Mouse (Mus musculus): ENCODE measurements around the gene Rmdn2.

Gene Rmdn2

GRCm38 (mm10) chr17:79700871-79701270 lies 89.2 kb downstream of the Rmdn2 start:
- no peak for DNase-seq (ENCODE audit: low read depth in 2 of 2, low spot score in 2 of 2)

DNA sequence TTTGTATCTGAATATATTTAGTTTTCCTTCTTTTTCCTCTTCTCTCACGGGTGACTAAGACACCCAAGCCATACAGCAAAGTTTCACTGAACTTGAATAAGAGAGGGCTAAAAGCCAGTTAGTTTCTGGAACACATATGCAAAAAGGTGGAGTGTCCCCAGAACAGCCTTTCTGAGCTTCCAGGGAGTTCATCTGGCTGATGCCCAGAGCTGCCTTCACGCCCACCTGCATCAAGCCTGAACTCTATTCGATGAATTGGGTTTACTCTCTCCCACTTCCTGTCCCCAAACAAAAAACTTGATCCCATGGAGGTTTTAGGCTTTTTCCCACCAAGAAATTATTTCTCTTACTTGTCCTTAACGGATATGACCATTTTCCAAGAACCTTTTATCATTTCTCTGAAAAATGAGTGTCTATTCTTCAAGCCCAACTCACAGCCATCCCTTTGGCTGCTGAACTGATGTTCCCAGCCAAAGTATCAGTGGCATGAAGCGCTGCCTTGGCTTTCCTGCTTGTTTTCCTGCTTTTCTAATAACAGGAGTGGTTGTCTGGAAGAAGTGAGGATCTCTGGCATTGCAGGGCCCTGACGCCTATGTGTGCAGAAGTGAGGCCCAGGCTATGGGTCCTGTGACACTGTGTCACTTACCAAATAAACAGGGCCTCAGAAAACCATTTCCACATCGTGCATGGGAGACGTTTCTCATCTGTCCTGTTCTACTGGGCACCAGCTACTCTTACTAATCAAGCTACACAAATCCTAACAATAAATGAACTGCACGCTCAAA lies 94.2 kb downstream of the Rmdn2 start:
- no peak for DNase-seq (ENCODE audit: low read depth in 2 of 2, low spot score in 2 of 2)

DNA sequence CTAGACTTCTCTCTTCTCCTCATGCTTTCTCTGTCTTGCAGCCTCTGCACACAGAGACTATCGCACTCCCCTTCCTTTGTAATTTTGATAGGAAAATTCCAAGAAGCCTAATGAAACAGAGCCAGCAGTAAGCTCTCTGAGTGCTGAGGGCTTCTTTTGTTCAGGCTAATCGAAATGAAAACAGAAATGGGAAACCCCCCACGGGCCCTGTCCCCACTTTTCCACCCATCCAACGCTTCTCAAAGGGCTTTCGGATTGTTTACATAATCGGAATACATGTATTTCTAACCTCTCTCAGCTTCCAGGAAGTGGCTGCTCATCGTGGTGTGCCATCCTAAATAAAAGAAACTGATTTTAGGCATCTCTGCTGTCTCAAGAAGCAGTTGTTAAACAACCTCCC lies 96.5 kb downstream of the Rmdn2 start:
- DNase-seq (ENCODE audit: low read depth in 2 of 2, low spot score in 2 of 2), result no peak

GRCm38 (mm10) chr17:79709718-79710117 lies 98.1 kb downstream of the Rmdn2 start:
- DNase-seq (ENCODE audit: low read depth in 2 of 2, low spot score in 2 of 2), result no peak

DNA sequence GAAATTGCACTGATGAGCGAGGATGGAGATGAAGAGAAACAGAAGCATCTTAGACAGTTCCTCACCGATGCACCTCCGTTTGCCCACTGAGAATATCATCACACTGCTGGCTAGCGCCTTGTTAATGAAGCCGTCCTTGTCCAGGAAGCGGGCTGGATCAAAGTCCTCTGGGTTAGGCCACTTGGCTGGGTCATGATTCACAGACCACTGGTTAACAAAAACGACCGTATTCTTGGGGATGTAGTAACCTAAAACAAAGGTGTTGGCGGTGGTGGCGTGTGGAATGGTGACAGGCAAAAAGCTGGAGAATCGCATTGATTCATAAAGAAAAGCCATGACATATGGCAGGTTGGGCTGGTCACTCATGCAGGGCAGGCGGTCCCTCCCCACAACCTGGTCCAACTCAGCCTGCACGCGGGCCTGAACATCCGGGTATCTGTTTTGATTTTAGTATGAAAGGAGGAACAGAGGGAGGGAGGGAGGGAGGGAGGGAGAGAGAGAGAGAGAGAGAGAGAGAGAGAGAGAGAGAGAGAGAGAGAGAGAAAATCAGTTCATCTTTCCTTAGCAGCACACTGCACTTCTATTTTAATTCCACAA lies 98.7 kb downstream of the Rmdn2 start:
- no peak for DNase-seq (ENCODE audit: low read depth in 2 of 2, low spot score in 2 of 2)

DNA sequence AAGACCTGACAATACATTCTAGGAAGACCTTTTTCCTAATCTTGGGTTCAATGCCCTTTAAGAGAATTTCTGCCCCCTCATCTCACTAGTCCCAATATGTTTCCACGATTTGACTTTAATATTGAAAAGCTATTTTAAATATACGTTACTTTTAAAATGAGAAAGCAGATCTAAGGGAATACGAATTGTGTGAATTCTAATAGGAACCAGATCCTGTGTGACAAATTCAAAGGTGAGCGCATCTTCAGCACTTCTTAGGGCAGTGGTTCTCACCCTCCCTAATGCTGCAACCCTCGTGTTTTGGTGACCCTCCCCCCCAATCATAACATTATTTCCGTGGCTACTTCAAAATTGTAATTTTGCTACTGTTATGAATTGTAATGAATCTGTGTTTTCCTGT lies 100.3 kb downstream of the Rmdn2 start:
- no peak for DNase-seq (ENCODE audit: low read depth in 2 of 2, low spot score in 2 of 2)

DNA sequence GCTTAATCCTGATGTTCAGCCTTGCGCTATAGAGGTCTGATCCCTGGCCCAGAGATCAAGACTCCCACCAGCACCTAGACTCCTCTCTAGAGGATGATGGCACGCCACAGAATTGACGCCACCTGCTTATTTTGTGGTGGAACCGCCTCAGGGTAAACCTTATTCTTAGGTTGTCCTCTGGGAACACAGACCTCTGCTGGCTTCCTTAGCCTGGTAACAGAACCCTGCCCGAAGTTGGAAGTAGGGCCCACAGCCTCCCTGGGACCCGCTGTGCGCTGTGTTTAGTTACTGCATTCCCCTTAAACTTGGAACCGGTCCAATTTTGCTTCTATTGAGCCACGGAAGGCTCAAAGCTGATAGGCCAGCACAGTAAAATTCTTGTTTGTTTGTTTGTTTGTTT lies 100.9 kb downstream of the Rmdn2 start:
- no peak for DNase-seq (ENCODE audit: low read depth in 2 of 2, low spot score in 2 of 2)

GRCm38 (mm10) chr17:79713276-79713642 lies 101.6 kb downstream of the Rmdn2 start:
- no peak for DNase-seq (ENCODE audit: low read depth in 2 of 2, low spot score in 2 of 2)

DNA sequence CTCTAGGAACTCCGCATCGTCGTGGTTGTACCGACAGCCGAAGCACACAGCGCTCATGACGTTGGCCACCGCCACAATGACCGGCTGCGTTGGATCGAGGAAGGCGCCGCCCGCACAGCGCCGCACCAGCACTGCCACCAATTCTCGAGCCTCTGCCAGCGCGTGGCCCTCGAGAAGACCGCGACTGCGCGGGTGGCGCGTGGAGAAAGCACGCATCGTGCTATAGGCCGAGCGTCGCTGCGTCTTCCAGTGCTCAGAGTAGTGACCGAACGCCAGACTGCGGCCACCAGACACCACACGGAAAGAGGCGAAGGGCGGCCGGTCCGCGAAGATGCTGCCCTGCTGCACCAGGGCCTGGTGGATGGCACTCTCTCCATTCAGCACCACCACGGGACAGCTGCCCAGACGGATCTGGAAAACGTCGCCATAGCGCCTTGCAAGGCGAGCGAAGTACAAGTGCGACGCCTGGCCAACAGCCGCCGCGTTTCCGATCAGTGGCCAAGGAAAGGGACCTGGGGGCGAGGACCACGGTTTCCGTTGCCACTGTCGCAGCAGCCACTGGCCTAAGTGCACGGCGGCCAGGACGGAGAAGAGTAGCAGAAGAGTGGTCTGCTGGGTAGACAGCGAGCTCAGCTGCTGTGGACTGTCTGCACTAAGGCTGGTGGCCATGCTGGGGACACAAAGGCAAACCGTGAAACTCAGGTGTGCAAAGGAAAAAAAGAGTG lies 102.1 kb downstream of the Rmdn2 start:
- peak in 1 of 2 experiments; percentile 3 for DNase-seq (ENCODE audit: low read depth in 2 of 2, low spot score in 2 of 2)

- DNase-seq (ENCODE audit: low read depth in 2 of 2, low spot score in 2 of 2), result no peak
Measured at GRCm38 (mm10) chr17:79714368-79714895, 102.8 kb downstream of the Rmdn2 start.

GRCm38 (mm10) chr17:79714931-79715637 lies 103.4 kb downstream of the Rmdn2 start, which contains the start of gene Cyp1b1:
Gene Cyp1b1 (minus strand): TSS chr17:79715061.
- no peak for DNase-seq (ENCODE audit: low read depth in 2 of 2, low spot score in 2 of 2)

GRCm38 (mm10) chr17:79715649-79716143 lies 104.0 kb downstream of the Rmdn2 start:
- peak; percentile 79 to 84 for DNase-seq (ENCODE audit: low read depth in 2 of 2, low spot score in 2 of 2)

GRCm38 (mm10) chr17:79720681-79721080 lies 109.0 kb downstream of the Rmdn2 start:
- no peak for DNase-seq (ENCODE audit: low read depth in 2 of 2, low spot score in 2 of 2)

DNA sequence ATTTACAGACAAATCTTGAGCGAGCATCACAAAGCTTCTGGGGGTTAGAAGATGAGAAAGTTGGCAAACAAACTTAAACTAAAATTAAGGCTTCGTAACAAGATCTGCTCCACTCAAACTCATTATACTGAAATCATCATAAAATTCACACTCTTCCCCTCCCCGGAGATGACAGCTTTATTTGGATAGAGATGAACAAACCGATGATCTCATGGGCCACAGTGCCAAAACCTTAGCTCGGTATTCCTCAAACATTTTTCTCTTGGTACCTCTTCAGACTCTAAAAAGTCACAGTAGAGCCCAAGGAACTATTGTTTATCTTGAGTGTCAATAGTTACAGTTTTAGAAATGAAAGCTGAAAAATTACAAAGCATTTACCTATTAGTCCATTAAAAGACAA lies 115.0 kb downstream of the Rmdn2 start:
- no peak for DNase-seq (ENCODE audit: low read depth in 2 of 2, low spot score in 2 of 2)

- no peak for DNase-seq (ENCODE audit: low read depth in 2 of 2, low spot score in 2 of 2)
Measured at GRCm38 (mm10) chr17:79728053-79728584, 116.5 kb downstream of the Rmdn2 start.

DNA sequence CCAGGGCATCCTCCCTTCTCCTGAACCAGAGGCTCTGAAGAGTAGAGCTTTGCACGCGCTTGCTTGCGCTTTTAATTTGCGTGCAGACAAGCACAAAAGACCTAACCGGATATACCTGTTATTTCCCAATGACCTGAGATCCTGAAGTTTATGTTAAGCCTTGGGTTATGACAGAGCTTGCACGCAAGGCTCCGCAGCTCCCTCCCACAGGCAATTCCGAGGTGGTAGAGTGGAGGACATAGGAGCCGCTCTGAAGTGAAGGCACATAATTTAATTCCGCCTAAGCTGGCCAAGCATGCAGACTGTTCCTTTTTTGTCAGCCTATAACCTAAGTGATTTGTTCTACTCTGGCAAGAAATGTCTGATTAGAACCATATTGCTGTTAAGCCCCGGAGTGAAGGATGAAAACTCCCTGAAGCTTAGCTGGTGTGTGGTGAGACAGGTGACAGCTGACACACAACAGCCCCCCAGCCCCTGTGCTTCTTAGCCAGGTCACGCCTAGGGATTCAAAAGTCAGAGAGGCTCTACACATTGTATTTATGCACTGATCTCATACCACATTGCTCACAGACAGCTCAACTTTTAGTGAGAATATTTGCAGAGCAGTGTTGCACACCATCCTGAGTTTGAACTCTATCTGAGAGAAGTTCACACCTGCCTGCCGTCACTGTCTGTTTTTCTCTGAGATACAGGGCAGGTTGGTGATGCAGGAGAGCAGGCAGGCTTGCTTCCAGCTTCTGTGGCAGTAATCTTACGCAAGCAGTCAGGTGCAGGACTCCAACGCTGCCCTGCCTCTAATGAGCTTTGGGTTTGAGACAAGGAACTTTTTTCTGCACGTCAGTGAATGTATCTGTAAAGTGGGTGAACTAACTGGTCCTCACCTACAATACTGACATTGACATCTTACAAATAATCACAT lies 117.2 kb downstream of the Rmdn2 start:
- DNase-seq (ENCODE audit: low read depth in 2 of 2, low spot score in 2 of 2), result no peak

DNA sequence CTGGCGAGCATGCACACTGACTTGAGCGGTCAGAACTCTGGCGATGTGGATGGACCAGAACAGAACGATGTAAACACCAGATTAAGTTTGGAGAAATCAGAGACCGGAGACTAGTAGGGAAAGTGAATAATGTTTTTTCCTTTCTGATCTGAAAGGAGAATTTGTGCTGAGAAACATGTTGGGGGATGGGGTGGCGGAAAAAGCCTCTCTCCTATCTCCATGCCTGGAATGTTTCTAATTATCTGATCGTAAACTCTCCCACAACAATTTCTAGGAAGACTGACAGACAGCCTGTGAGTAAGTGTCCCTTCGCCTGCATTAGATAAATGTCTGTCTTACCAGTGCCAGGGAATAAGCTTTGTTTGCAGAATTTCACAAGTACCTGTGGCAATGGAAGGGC lies 119.3 kb downstream of the Rmdn2 start:
- DNase-seq (ENCODE audit: low read depth in 2 of 2, low spot score in 2 of 2), result no peak

DNA sequence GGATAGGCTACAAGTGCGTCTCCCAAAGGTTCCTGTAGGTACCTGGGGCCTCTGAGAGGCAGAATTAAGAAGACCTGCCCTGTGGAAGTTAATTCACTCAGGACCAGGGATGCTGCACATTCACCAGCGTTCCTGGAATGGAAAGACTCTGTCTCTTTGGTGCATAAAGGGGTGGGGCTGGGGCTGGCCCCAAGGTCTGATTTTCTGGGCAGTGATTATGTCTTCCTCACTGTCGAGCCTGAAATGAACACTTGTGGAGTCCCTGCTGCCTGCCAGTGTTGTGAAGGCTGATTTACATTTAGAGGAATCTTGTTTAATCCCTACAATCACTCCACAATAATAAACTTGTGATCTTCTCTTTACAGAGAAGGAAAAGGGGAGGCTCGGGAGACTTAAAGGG lies 121.4 kb downstream of the Rmdn2 start:
- DNase-seq (ENCODE audit: low read depth in 2 of 2, low spot score in 2 of 2), result no peak

DNA sequence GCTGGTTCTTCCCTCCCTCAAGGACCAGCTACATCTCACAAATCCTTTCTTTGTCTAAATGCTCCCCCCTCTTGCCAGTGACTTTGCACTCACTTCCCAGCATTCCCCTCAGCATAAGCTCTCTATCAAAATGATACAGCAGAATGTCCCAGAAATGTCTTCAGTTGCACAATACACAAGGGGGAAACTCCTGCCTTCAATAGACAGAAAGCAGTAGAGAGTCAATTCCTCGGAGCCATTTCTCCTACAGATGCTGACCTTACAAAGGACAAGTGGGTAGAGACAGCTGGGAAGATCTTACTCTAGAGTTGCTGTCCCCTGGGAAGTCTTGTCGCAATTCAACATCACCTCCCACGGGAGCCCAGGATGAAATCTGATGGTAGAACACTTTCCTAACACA lies 125.9 kb downstream of the Rmdn2 start:
- no peak for DNase-seq (ENCODE audit: low read depth in 2 of 2, low spot score in 2 of 2)
